Mouse (Mus musculus): ENCODE measurements around the gene Itih3. TPM values are rescaled to one million over a fixed set of nuclear protein-coding genes. Genes with fewer than 3 reads are reported as not detected.

Gene Itih3
- polyA plus RNA-seq, 1 experiment from 2014 or later: 0.48 TPM

DNA sequence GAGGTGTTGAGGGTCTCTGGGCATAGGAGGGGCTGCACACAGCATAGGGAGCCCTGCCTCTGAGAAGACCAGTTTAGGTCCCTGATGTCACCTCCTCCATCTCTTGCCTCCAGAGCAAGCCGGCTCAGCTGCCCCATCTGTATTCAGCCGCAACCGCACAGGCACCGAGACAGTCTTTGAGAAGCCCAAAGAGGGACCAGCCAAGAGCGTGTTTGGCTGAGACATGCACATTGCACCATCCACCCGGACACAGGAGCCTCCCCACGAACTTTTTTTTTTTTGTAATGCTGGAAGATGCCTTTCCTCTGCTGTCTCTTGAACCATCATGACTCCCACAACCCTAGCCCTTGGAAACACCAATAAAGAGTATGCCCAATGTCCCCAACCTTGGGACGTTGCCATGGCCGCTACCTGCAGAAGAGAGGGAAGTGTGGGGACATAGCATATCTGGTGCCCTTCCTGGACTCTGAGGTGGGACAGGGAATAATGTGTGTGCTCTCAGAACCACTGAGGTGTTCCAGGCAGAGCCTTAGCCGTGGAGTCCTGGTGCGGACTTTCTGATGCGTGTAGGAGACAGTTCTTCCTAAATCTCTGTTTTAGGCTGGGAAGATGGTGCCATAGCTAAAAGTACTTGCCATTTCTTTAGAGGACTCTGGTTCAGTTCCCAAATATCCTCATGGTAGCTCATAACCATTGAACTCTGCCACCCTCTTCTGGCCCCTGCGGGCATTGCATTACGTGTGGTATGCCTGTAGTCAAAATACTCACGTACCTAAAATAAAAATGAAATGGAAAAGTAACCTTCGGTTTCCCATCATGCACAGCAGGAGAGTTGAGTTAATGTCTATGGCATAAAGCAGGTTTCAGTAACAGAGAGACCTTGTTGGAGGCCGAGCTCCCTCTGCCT is 42.5 kb downstream of the Itih3 start:
- ATAC-seq (ENCODE audit: low FRiP score) (no peak), DNase-seq (ENCODE audit: low spot score, missing footprints) (peak; percentile 86)
- Histone ChIP-seq H3K4me2 (no peak overlapping the region), H3K27ac (ENCODE audit: low read depth, low read length) (no peak overlapping the region), H3K4me1 (ENCODE audit: control insufficient read depth, insufficient read depth, low read length) (no peaks in the 10 kb centered on the region), H3K9me3 (ENCODE audit: control insufficient read depth, low read length) (no peaks in the 10 kb centered on the region), H3K9ac (ENCODE audit: low read length) (no peak overlapping the region), H3K36me3 (ENCODE audit: control insufficient read depth, insufficient read depth, low read length) (no peaks in the 10 kb centered on the region), H3K27me3 (ENCODE audit: control insufficient read depth, insufficient read depth, low read length) (no peaks in the 10 kb centered on the region), H3K4me3 (ENCODE audit: low read depth, low read length) (no peak overlapping the region)
- 87% methylated on average over 17 of the region's 17 CpGs for WGBS

GRCm38 (mm10) chr14:30880251-30880650 is 43.3 kb downstream of the Itih3 start:
- Histone ChIP-seq H3K9me3 (ENCODE audit: control insufficient read depth, low read length) (no peaks in the 10 kb centered on the region), H3K9ac (ENCODE audit: low read length) (no peak overlapping the region), H3K4me1 (ENCODE audit: control insufficient read depth, insufficient read depth, low read length) (no peaks in the 10 kb centered on the region), H3K4me2 (no peak overlapping the region), H3K36me3 (ENCODE audit: control insufficient read depth, insufficient read depth, low read length) (no peaks in the 10 kb centered on the region), H3K27me3 (ENCODE audit: control insufficient read depth, insufficient read depth, low read length) (no peaks in the 10 kb centered on the region), H3K27ac (ENCODE audit: low read depth, low read length) (no peak overlapping the region), H3K4me3 (ENCODE audit: low read depth, low read length) (no peak overlapping the region)
- WGBS: 79% methylated on average over 8 of the region's 8 CpGs
- DNase-seq (ENCODE audit: low spot score, missing footprints) (no peak), ATAC-seq (ENCODE audit: low FRiP score) (no peak)

GRCm38 (mm10) chr14:30879794-30880193 is 43.8 kb downstream of the Itih3 start:
- H3K4me3 ChIP-seq (ENCODE audit: low read depth, low read length): no peak overlapping the region
- H3K36me3 ChIP-seq (ENCODE audit: control insufficient read depth, insufficient read depth, low read length): no peaks in the 10 kb centered on the region
- H3K4me2 ChIP-seq: no peak overlapping the region
- H3K9me3 ChIP-seq (ENCODE audit: control insufficient read depth, low read length): no peaks in the 10 kb centered on the region
- no peaks in the 10 kb centered on the region for H3K4me1 ChIP-seq (ENCODE audit: control insufficient read depth, insufficient read depth, low read length)
- H3K27me3 ChIP-seq (ENCODE audit: control insufficient read depth, insufficient read depth, low read length): no peaks in the 10 kb centered on the region
- no peak for DNase-seq (ENCODE audit: low spot score, missing footprints)
- ATAC-seq (ENCODE audit: low FRiP score): no peak
- no peak overlapping the region for H3K27ac ChIP-seq (ENCODE audit: low read depth, low read length)
- 61% methylated on average over 9 of the region's 9 CpGs for WGBS
- H3K9ac ChIP-seq (ENCODE audit: low read length): no peak overlapping the region

- H3K27ac ChIP-seq (ENCODE audit: low read depth, low read length): no peak within 1 kb of the TSS
- WGBS: 80% methylated on average over 11 of the region's 11 CpGs
These were observed 44.5 kb downstream of the Itih3 start, which contains the start of gene Mustn1 for GRCm38 (mm10) chr14:30878958-30879571. Gene Mustn1 (plus strand): TSS chr14:30879200.

GRCm38 (mm10) chr14:30877827-30878226 is 45.7 kb downstream of the Itih3 start:
- no peak for ATAC-seq (ENCODE audit: low FRiP score)
- WGBS: 92% methylated on average over 3 of the region's 3 CpGs

More at GRCm38 (mm10) chr14:30878958-30879571, 44.5 kb downstream of the Itih3 start, which contains the start of gene Mustn1:
- ATAC-seq (ENCODE audit: low FRiP score) (no peak), DNase-seq (ENCODE audit: low spot score, missing footprints) (no peak)
- H3K9ac ChIP-seq (ENCODE audit: low read length): no peak within 1 kb of the TSS
- no peaks in the 10 kb centered on the region; the same call in 1 of the 2 replicates for H3K36me3 ChIP-seq (ENCODE audit: control insufficient read depth, insufficient read depth, low read length)
- no peaks in the 10 kb centered on the region for H3K27me3 ChIP-seq (ENCODE audit: control insufficient read depth, insufficient read depth, low read length)
- H3K4me2 ChIP-seq: no peak within 1 kb of the TSS
- no peaks in the 10 kb centered on the region for H3K4me1 ChIP-seq (ENCODE audit: control insufficient read depth, insufficient read depth, low read length)
- H3K4me3 ChIP-seq (ENCODE audit: low read depth, low read length): no peak within 1 kb of the TSS
- no peaks in the 10 kb centered on the region for H3K9me3 ChIP-seq (ENCODE audit: control insufficient read depth, low read length)

DNA sequence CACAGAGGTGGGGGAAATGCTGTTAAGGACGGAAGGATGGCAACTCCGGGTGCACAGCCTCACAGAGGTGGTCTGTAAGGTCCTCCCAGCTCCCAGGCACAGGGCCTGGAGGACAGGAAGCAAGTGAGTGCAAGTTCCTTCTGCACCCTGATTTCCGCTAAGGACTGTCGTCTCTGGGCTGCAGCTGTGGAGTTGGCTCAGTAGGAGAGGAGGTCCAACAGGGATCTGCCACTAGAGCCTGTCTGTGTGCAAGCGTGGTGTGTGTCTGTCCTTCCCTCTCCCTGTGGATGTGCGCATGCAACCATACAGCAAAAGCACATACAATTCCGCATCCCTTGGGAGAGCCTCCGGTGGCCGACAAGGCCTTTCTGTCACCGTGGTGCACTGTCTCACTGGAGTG is 47.1 kb downstream of the Itih3 start:
- Histone ChIP-seq H3K9ac (ENCODE audit: low read length) (no peak overlapping the region), H3K4me2 (no peak overlapping the region), H3K36me3 (ENCODE audit: control insufficient read depth, insufficient read depth, low read length) (no peaks in the 10 kb centered on the region; the same call in 1 of the 2 replicates), H3K27me3 (ENCODE audit: control insufficient read depth, insufficient read depth, low read length) (no peaks in the 10 kb centered on the region), H3K9me3 (ENCODE audit: control insufficient read depth, low read length) (no peaks in the 10 kb centered on the region), H3K4me3 (ENCODE audit: low read depth, low read length) (no peak overlapping the region), H3K4me1 (ENCODE audit: control insufficient read depth, insufficient read depth, low read length) (no peaks in the 10 kb centered on the region), H3K27ac (ENCODE audit: low read depth, low read length) (no peak overlapping the region)
- DNase-seq (ENCODE audit: low spot score, missing footprints): no peak
- 90% methylated on average over 10 of the region's 10 CpGs for WGBS
- no peak for ATAC-seq (ENCODE audit: low FRiP score)

More at GRCm38 (mm10) chr14:30877827-30878226, 45.7 kb downstream of the Itih3 start:
- no peak for DNase-seq (ENCODE audit: low spot score, missing footprints)
- no peak overlapping the region for H3K9ac ChIP-seq (ENCODE audit: low read length)
- no peak overlapping the region for H3K4me3 ChIP-seq (ENCODE audit: low read depth, low read length)
- no peaks in the 10 kb centered on the region for H3K9me3 ChIP-seq (ENCODE audit: control insufficient read depth, low read length)
- no peaks in the 10 kb centered on the region for H3K4me1 ChIP-seq (ENCODE audit: control insufficient read depth, insufficient read depth, low read length)
- no peak overlapping the region for H3K27ac ChIP-seq (ENCODE audit: low read depth, low read length)
- H3K27me3 ChIP-seq (ENCODE audit: control insufficient read depth, insufficient read depth, low read length): no peaks in the 10 kb centered on the region
- H3K4me2 ChIP-seq: no peak overlapping the region
- H3K36me3 ChIP-seq (ENCODE audit: control insufficient read depth, insufficient read depth, low read length): no peaks in the 10 kb centered on the region; the same call in 1 of the 2 replicates

GRCm38 (mm10) chr14:30875955-30876354 is 47.6 kb downstream of the Itih3 start:
- Histone ChIP-seq H3K9ac (ENCODE audit: low read length) (no peak overlapping the region), H3K4me1 (ENCODE audit: control insufficient read depth, insufficient read depth, low read length) (no peaks in the 10 kb centered on the region), H3K4me2 (no peak overlapping the region), H3K9me3 (ENCODE audit: control insufficient read depth, low read length) (no peaks in the 10 kb centered on the region), H3K36me3 (ENCODE audit: control insufficient read depth, insufficient read depth, low read length) (no peaks in the 10 kb centered on the region; the same call in 1 of the 2 replicates), H3K27me3 (ENCODE audit: control insufficient read depth, insufficient read depth, low read length) (no peaks in the 10 kb centered on the region), H3K4me3 (ENCODE audit: low read depth, low read length) (no peak overlapping the region), H3K27ac (ENCODE audit: low read depth, low read length) (no peak overlapping the region)
- 83% methylated on average over 9 of the region's 9 CpGs for WGBS
- ATAC-seq (ENCODE audit: low FRiP score) (no peak), DNase-seq (ENCODE audit: low spot score, missing footprints) (no peak)

DNA sequence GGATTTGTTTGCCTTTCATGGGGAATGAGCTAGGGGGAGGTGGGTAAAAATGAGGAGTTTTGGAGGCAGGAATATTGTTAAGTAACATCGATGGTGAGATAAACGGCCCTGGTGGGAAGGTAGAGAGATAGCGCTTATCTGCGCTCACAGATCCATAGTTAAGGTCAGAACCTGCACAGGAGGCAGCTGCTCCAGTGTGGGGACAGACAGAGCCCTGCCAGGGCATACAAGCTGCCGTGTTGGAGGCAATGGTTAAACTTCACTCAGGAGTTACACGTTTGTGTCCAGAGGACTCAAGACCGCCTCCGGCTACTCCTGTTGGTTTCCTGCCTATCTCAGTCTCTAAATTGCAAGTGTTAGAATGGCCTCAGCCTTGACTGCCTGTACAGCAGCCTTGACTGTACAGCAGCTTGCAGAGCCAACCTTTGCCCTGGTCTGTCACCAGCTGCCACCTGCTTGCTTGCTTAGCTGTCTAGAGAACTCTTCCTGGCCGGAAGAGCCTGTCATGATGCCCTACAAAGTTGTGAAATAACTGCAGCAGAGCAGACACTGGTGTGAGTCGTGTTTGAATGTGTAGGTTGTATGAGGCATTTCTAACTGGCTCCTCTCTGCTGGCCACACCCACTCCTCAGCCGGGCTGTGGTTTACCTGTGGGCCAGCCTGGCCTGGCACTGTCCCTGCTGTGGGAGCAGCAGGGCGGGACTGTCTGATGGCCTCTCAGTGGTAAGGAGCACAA is 48.3 kb downstream of the Itih3 start:
- Histone ChIP-seq H3K27ac (ENCODE audit: low read depth, low read length) (no peak overlapping the region), H3K4me2 (no peak overlapping the region), H3K27me3 (ENCODE audit: control insufficient read depth, insufficient read depth, low read length) (no peaks in the 10 kb centered on the region), H3K9me3 (ENCODE audit: control insufficient read depth, low read length) (no peaks in the 10 kb centered on the region), H3K4me1 (ENCODE audit: control insufficient read depth, insufficient read depth, low read length) (no peaks in the 10 kb centered on the region), H3K4me3 (ENCODE audit: low read depth, low read length) (no peak overlapping the region), H3K9ac (ENCODE audit: low read length) (no peak overlapping the region), H3K36me3 (ENCODE audit: control insufficient read depth, insufficient read depth, low read length) (no peaks in the 10 kb centered on the region; the same call in 1 of the 2 replicates)
- ATAC-seq (ENCODE audit: low FRiP score): no peak
- WGBS: 91% methylated on average over 12 of the region's 12 CpGs
- DNase-seq (ENCODE audit: low spot score, missing footprints): no peak
